Mouse (Mus musculus): ENCODE measurements around the gene Kctd15.

- TF ChIP-seq CTCF (IDR thresholded peaks at IDR 0.05; ENCODE audit: low read depth, low read length) (no peak), POLR2A (IDR thresholded peaks at IDR 0.05; ENCODE audit: extremely low read depth, insufficient read depth, low read length) (no peak)
Measured at GRCm38 (mm10) chr7:34594501-34595306, 61.8 kb downstream of the Kctd15 start.
